Mouse (Mus musculus) liver, postnatal 0 days (tissue): ENCODE measurements around the gene Atp6v1g2. TPM values are rescaled to one million over a fixed set of nuclear protein-coding genes. Genes with fewer than 3 reads are reported as not detected.

Experiments
- ATAC-seq: fragments of 200-750 bp; cut with Nextera tagmentation; 2 replicates; pipeline ENCODE4 v1.8.0; 2017; ENCODE audit warnings: mild to moderate bottlenecking, moderate library complexity
- DNase-seq: peaks from one replicate; pipeline ENCODE4 v3.0.0-alpha.2; 2016
- H3K27ac ChIP-seq: fragments of 300-500 bp; sonication (generic); 2 replicates; pipeline ENCODE4 v1.5.1; 2014; ENCODE audit warnings: antibody characterized with exemption, moderate library complexity, mild to moderate bottlenecking, low read depth
- H3K27me3 ChIP-seq: fragments of 300-500 bp; sonication (generic); 2 replicates; pipeline ENCODE4 v1.6.1; 2014; ENCODE audit warnings: low read length, control low read depth, mixed read lengths; ENCODE audit not compliant: insufficient read depth
- H3K36me3 ChIP-seq: fragments of 300-500 bp; sonication (generic); replicated peaks from 2 replicates; pipeline ENCODE4 v1.6.1; 2014; ENCODE audit warnings: mild to moderate bottlenecking, control low read depth, low read length, moderate library complexity, mixed read lengths; ENCODE audit not compliant: insufficient read depth
- H3K4me1 ChIP-seq: fragments of 300-500 bp; sonication (generic); 2 replicates; pipeline ENCODE4 v1.6.1; 2014; ENCODE audit warnings: antibody characterized with exemption, mild to moderate bottlenecking, control low read depth; ENCODE audit not compliant: insufficient read depth
- H3K4me2 ChIP-seq: fragments of 300-500 bp; sonication (generic); 2 replicates; pipeline ENCODE4 v1.6.1; 2014; ENCODE audit warnings: low read depth, mild to moderate bottlenecking, low read length, moderate library complexity, mixed read lengths
- H3K4me3 ChIP-seq: fragments of 300-500 bp; sonication (generic); 2 replicates; pipeline ENCODE4 v1.5.1; 2014; ENCODE audit warnings: low read depth, low read length
- H3K9ac ChIP-seq: fragments of 300-500 bp; sonication (generic); replicated peaks from 2 replicates; pipeline ENCODE4 v1.6.1; 2014; ENCODE audit warnings: mild to moderate bottlenecking, moderate library complexity
- H3K9me3 ChIP-seq: fragments of 300-500 bp; sonication (generic); 2 replicates; pipeline ENCODE4 v1.6.1; 2016; ENCODE audit warnings: mild to moderate bottlenecking, control low read depth, low read length, mixed read lengths
- CTCF ChIP-seq: sonication (generic); IDR thresholded peaks from 2 replicates; pipeline ENCODE4 v1.5.1; 2016; ENCODE audit warnings: antibody characterized with exemption, low read depth
- EP300 ChIP-seq: IDR thresholded peaks from 2 replicates; pipeline ENCODE4 v1.6.1; 2016; ENCODE audit warnings: antibody characterized with exemption, low read depth, mild to moderate bottlenecking
- WGBS: fragments of 180-500 bp; shearing (Covaris S2); extraction: QIAGEN DNeasy Blood & Tissue Kit; methylation state at CpG from one replicate; pipeline ENCODE4 v1.1.7; 2014; ENCODE audit not compliant: insufficient replicate concordance; 5-methylcytosine and 5-hydroxymethylcytosine counted together
- polyA plus RNA-seq: library from polyadenylated mRNA; unstranded; fragments of >200 nt; fragmentation: Nextera tagmentation; extraction: Ambion mirVana; gene quantifications from 2 replicates; pipeline ENCODE4 v1.2.1, GENCODE M21; 2015

Gene Atp6v1g2
- polyA plus RNA-seq, 1 experiment from 2014 or later = 1.3 TPM

DNA sequence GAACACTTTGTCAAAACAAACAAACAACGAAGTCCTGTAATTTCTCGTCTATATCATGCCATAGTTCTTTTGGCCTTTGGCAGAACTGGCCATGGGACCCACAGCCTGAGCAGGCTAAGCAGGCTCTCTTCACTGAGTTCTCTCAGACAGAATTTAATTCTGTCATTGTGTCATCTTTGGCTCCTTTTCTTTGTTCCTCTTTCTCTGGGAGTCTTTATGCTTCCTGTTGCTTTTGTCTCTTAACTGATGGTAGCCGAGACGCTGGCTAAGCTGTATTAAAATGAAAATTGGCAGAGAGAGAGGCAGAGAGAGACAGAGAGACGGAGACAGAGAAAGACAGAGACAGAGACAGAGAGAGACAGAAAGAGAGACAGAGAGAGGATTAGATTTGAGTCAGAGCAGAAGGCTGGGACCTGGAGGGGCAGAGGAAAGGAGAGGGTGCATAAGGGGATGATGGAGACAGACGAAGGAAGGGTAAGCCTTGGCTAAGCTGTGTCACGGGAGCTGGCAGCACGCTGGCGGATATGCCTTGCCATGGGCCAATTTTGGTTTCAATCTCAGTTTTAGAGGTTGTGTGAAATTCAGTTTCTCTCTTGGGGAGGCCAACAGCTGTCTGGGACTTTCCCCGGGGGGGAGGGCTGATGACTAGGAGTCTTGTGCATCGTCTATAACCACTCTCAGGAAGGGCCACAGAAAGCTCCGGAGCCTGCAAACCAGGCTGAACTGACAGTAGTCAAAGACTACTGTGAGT lies 23.5 kb upstream of the Atp6v1g2 start:
- 42% methylated on average over 12 of the region's 12 CpGs for WGBS
- H3K4me3 ChIP-seq = no peak overlapping the region
- H3K27me3 ChIP-seq = 0 out of 2 replicates have a peak, but pooled peaks cover 5% of the 10 kb centered on the region
- no peaks in the 10 kb centered on the region for H3K36me3 ChIP-seq
- TF ChIP-seq CTCF (no peak), EP300 (no peak)
- H3K9ac ChIP-seq = no peak overlapping the region
- ATAC-seq = peak; percentile 36; the same call in 1 of the 2 replicates
- peaks cover 19% of the 10 kb centered on the region for H3K4me1 ChIP-seq
- peak overlapping the region; percentile 27 for H3K4me2 ChIP-seq
- no peak for DNase-seq
- H3K9me3 ChIP-seq = no peaks in the 10 kb centered on the region
- peak overlapping the region; percentile 53 for H3K27ac ChIP-seq

DNA sequence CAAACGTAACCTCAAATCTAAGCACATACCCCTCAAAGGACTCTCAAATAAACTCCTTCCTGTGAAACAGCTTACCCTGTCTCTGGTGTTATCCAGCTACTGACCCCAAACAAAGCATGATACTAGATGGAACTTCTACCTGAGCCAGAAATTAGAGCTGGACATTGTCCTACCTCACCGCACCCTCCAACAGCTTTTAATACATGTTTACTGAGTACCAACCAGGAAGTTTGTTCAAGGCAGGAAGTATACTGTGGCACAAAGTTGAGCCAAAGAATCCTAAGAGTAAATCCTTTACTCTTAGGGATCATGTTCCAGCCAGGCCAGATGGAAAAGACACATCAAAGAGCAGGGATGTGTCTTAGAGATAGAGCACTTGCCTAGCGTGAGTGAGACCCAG lies 22.9 kb upstream of the Atp6v1g2 start:
- TF ChIP-seq CTCF = no peak
- H3K4me1 ChIP-seq = peaks cover 22% of the 10 kb centered on the region
- WGBS = 55% methylated on average over 3 of the region's 3 CpGs
- no peak overlapping the region for H3K4me2 ChIP-seq
- no peak for DNase-seq
- H3K9ac ChIP-seq = no peak overlapping the region
- no peaks in the 10 kb centered on the region for H3K27me3 ChIP-seq
- peak overlapping the region; percentile 53; the same call in 1 of the 2 replicates for H3K27ac ChIP-seq
- no peaks in the 10 kb centered on the region for H3K9me3 ChIP-seq
- ATAC-seq = no peak
- H3K36me3 ChIP-seq = no peaks in the 10 kb centered on the region
- no peak overlapping the region for H3K4me3 ChIP-seq

DNA sequence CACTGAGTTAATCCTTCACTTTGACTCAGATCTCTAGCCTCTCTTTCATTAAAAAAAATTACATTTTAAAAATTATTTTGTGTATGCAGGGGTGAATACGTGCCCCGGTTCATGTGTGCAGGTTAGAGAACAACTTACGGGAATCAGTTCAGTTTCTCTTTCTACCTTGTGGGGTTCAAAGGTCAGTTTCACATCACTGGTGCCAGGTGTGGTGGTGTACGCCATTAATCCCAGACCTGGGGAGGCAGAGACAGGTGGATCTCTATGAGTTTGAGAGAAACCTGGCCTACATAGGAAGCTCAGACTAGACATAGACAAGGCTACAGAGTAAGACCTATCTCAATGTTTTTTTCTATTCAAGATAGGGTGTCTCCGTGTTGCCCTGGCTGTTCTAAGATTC lies 20.4 kb upstream of the Atp6v1g2 start:
- no peaks in the 10 kb centered on the region for H3K27me3 ChIP-seq
- no peak overlapping the region for H3K4me2 ChIP-seq
- peaks cover 24% of the 10 kb centered on the region for H3K4me1 ChIP-seq
- TF ChIP-seq CTCF = no peak
- TF ChIP-seq EP300 = no peak
- H3K36me3 ChIP-seq = no peaks in the 10 kb centered on the region
- no peak overlapping the region for H3K4me3 ChIP-seq
- no peak overlapping the region for H3K27ac ChIP-seq
- H3K9ac ChIP-seq = no peak overlapping the region
- WGBS = 73% methylated on average over 5 of the region's 5 CpGs
- no peaks in the 10 kb centered on the region for H3K9me3 ChIP-seq
- no peak for ATAC-seq
- no peak for DNase-seq

DNA sequence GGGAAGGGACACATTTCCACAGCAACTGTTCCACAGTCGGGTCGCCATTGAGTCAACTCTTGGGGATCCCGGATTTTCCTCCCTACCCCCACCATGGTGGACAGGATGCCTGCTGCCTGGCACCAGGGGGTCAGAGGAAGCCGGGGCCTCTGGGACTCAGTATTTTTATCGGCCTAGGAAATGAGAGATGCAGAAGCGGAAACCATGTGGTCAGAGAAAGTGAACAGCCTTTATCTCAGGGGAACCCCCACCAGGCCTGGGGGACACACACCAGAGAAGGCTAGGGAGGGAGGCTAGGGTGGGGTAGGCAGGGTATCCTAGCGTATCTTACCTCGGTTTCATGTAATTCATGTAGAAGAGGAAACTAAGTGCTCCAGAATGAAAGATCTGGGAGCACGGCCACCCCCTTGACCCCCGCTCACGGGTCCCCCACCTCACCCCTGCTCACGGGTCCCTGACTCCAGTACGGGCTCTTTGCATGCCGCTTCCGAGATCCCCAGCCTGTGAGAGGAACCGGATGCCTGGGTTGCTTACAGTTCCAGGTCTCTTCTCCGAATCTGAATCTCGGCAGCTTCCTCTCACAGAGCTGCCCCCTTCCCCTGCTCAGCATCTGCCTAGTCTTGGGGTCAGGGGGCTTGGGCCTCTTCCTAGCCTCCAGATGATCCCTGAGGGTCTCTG lies 14.8 kb upstream of the Atp6v1g2 start:
- Histone ChIP-seq H3K27ac (peak overlapping the region; percentile 80), H3K4me2 (peak overlapping the region; percentile 56), H3K9ac (no peak overlapping the region; the same call in none of the 2 replicates), H3K36me3 (peaks cover 9% of the 10 kb centered on the region; the same call in 1 of the 2 replicates), H3K4me1 (peaks cover 36% of the 10 kb centered on the region), H3K4me3 (peak overlapping the region; percentile 19; the same call in 1 of the 2 replicates), H3K9me3 (no peaks in the 10 kb centered on the region), H3K27me3 (peaks cover 4% of the 10 kb centered on the region; the same call in 1 of the 2 replicates)
- TF ChIP-seq EP300 = peak; percentile 58
- no peak for TF ChIP-seq CTCF
- DNase-seq (peak; percentile 59), ATAC-seq (peak; percentile 69)
- 19% methylated on average over 18 of the region's 18 CpGs for WGBS

DNA sequence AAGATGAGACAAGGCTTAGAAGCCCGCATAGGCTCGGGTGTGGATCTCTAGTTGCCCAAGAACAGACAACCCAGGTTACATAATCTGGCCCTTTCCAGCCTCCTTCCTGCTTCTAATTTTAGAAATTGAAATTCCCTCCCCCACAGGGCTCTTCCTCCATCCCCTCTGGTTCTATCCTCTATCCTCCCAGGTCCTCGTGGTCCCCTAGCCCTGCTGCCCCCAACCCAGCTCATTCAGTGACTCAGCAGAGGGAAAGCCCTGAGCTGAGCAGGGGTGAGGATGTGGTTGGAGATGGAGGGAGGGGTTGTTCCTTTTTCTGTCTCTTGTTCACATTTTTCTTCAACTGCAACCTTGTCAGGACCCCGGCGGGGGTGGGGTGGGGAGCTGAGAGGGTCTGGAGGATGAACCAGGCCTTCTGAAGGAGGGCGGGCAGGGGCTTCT lies 13.8 kb upstream of the Atp6v1g2 start:
- H3K36me3 ChIP-seq = peaks cover 9% of the 10 kb centered on the region; the same call in 1 of the 2 replicates
- WGBS = 18% methylated on average over 6 of the region's 6 CpGs
- DNase-seq = no peak

More for the DNA sequence above, 13.8 kb upstream of the Atp6v1g2 start:
- Histone ChIP-seq H3K9ac (no peak overlapping the region), H3K27me3 (peaks cover 4% of the 10 kb centered on the region; the same call in 1 of the 2 replicates), H3K27ac (peak overlapping the region; percentile 80), H3K4me1 (peaks cover 32% of the 10 kb centered on the region), H3K4me2 (peak overlapping the region; percentile 56; the same call in 1 of the 2 replicates), H3K4me3 (no peak overlapping the region), H3K9me3 (no peaks in the 10 kb centered on the region)
- peak; percentile 16; the same call in 1 of the 2 replicates for ATAC-seq
- TF ChIP-seq EP300 (no peak), CTCF (no peak)
